Mouse (Mus musculus): ENCODE measurements around the gene Dnaja4. TPM values are rescaled to one million over a fixed set of nuclear protein-coding genes. Genes with fewer than 3 reads are reported as not detected.
A peak's percentile ranks its signal among the peaks of the same experiment; 100 is the strongest.

The Dnaja4 gene
- polyA plus RNA-seq, 1 experiment = 18.2 TPM

- no peak for DNase-seq
- peaks cover 10% of the 10 kb centered on the region for H3K4me1 ChIP-seq (ENCODE audit: control insufficient read depth, insufficient read depth, low read length)
- 3% methylated on average over 27 of the region's 27 CpGs for WGBS
- TF ChIP-seq POLR2A (IDR thresholded peaks at IDR 0.05; ENCODE audit: borderline replicate concordance, extremely low read depth, low read depth, low read length) (no peak), CTCF (IDR thresholded peaks at IDR 0.05; ENCODE audit: insufficient read depth, low read length) (no peak)
- peak overlapping the region; percentile 91 for H3K4me3 ChIP-seq (replicated peaks; ENCODE audit: extremely low read depth, low read depth, low read length)
Measured at GRCm38 (mm10) chr9:54699087-54699344, 343 bp downstream of the Dnaja4 start.

GRCm38 (mm10) chr9:54699345-54700173, 886 bp downstream of the Dnaja4 start:
- H3K4me1 ChIP-seq (ENCODE audit: control insufficient read depth, insufficient read depth, low read length) = peaks cover 10% of the 10 kb centered on the region
- H3K4me3 ChIP-seq (replicated peaks; ENCODE audit: extremely low read depth, low read depth, low read length) = peak overlapping the region; percentile 91
- no peak for TF ChIP-seq CTCF (IDR thresholded peaks at IDR 0.05; ENCODE audit: insufficient read depth, low read length)
- peak; percentile 71 for TF ChIP-seq POLR2A (IDR thresholded peaks at IDR 0.05; ENCODE audit: borderline replicate concordance, extremely low read depth, low read depth, low read length)
- DNase-seq = peak; percentile 83
- WGBS = under 1% methylated on average over 92 of the region's 92 CpGs

GRCm38 (mm10) chr9:54700174-54700475, 1.5 kb downstream of the Dnaja4 start:
- DNase-seq = no peak
- TF ChIP-seq CTCF (IDR thresholded peaks at IDR 0.05; ENCODE audit: insufficient read depth, low read length) (no peak), POLR2A (IDR thresholded peaks at IDR 0.05; ENCODE audit: borderline replicate concordance, extremely low read depth, low read depth, low read length) (no peak)

GRCm38 (mm10) chr9:54700746-54701145, 2.1 kb downstream of the Dnaja4 start:
- H3K4me3 ChIP-seq (replicated peaks; ENCODE audit: extremely low read depth, low read depth, low read length) = peak overlapping the region; percentile 31
- TF ChIP-seq POLR2A (IDR thresholded peaks at IDR 0.05; ENCODE audit: borderline replicate concordance, extremely low read depth, low read depth, low read length) = no peak
- no peak for TF ChIP-seq CTCF (IDR thresholded peaks at IDR 0.05; ENCODE audit: insufficient read depth, low read length)
- peaks cover 10% of the 10 kb centered on the region for H3K4me1 ChIP-seq (ENCODE audit: control insufficient read depth, insufficient read depth, low read length)
- 75% methylated on average over 7 of the region's 7 CpGs for WGBS
- no peak for DNase-seq

More at GRCm38 (mm10) chr9:54700174-54700475, 1.5 kb downstream of the Dnaja4 start:
- Histone ChIP-seq H3K4me3 (replicated peaks; ENCODE audit: extremely low read depth, low read depth, low read length) (peak overlapping the region; percentile 91), H3K4me1 (ENCODE audit: control insufficient read depth, insufficient read depth, low read length) (peaks cover 10% of the 10 kb centered on the region)
- WGBS = 9% methylated on average over 9 of the region's 9 CpGs

GRCm38 (mm10) chr9:54702581-54702980, 3.9 kb downstream of the Dnaja4 start:
- H3K4me3 ChIP-seq (replicated peaks; ENCODE audit: extremely low read depth, low read depth, low read length) = no peak overlapping the region
- TF ChIP-seq POLR2A (IDR thresholded peaks at IDR 0.05; ENCODE audit: borderline replicate concordance, extremely low read depth, low read depth, low read length) = no peak
- no peak for TF ChIP-seq CTCF (IDR thresholded peaks at IDR 0.05; ENCODE audit: insufficient read depth, low read length)

GRCm38 (mm10) chr9:54704361-54704760, 5.7 kb downstream of the Dnaja4 start:
- Histone ChIP-seq H3K4me3 (replicated peaks; ENCODE audit: extremely low read depth, low read depth, low read length) (no peak overlapping the region), H3K4me1 (ENCODE audit: control insufficient read depth, insufficient read depth, low read length) (peaks cover 10% of the 10 kb centered on the region)
- TF ChIP-seq CTCF (IDR thresholded peaks at IDR 0.05; ENCODE audit: insufficient read depth, low read length) = no peak
- TF ChIP-seq POLR2A (IDR thresholded peaks at IDR 0.05; ENCODE audit: borderline replicate concordance, extremely low read depth, low read depth, low read length) = no peak
- DNase-seq = no peak
- 58% methylated on average over 5 of the region's 5 CpGs for WGBS

More at GRCm38 (mm10) chr9:54702581-54702980, 3.9 kb downstream of the Dnaja4 start:
- no peak for DNase-seq
- peaks cover 10% of the 10 kb centered on the region for H3K4me1 ChIP-seq (ENCODE audit: control insufficient read depth, insufficient read depth, low read length)
- 57% methylated on average over 2 of the region's 2 CpGs for WGBS

- WGBS = 37% methylated on average over 1 of the region's 1 CpGs
- TF ChIP-seq CTCF (IDR thresholded peaks at IDR 0.05; ENCODE audit: insufficient read depth, low read length) (no peak), POLR2A (IDR thresholded peaks at IDR 0.05; ENCODE audit: borderline replicate concordance, extremely low read depth, low read depth, low read length) (no peak)
- peaks cover 7% of the 10 kb centered on the region; the same call in 1 of the 2 replicates for H3K4me1 ChIP-seq (ENCODE audit: control insufficient read depth, insufficient read depth, low read length)
- DNase-seq = no peak
- H3K4me3 ChIP-seq (replicated peaks; ENCODE audit: extremely low read depth, low read depth, low read length) = no peak overlapping the region
Measured at GRCm38 (mm10) chr9:54705561-54705960, 6.9 kb downstream of the Dnaja4 start.

GRCm38 (mm10) chr9:54707288-54707999, 8.8 kb downstream of the Dnaja4 start:
- WGBS = 68% methylated on average over 8 of the region's 8 CpGs
- DNase-seq = no peak
- Histone ChIP-seq H3K4me1 (ENCODE audit: control insufficient read depth, insufficient read depth, low read length) (peaks cover 4% of the 10 kb centered on the region; the same call in 1 of the 2 replicates), H3K4me3 (replicated peaks; ENCODE audit: extremely low read depth, low read depth, low read length) (no peak overlapping the region)
- no peak for TF ChIP-seq POLR2A (IDR thresholded peaks at IDR 0.05; ENCODE audit: borderline replicate concordance, extremely low read depth, low read depth, low read length)
- no peak for TF ChIP-seq CTCF (IDR thresholded peaks at IDR 0.05; ENCODE audit: insufficient read depth, low read length)

- TF ChIP-seq POLR2A (IDR thresholded peaks at IDR 0.05; ENCODE audit: borderline replicate concordance, extremely low read depth, low read depth, low read length) (no peak), CTCF (IDR thresholded peaks at IDR 0.05; ENCODE audit: insufficient read depth, low read length) (no peak)
- 75% methylated on average over 5 of the region's 5 CpGs for WGBS
- no peaks in the 10 kb centered on the region; the same call in 1 of the 2 replicates for H3K4me1 ChIP-seq (ENCODE audit: control insufficient read depth, insufficient read depth, low read length)
- no peak overlapping the region for H3K4me3 ChIP-seq (replicated peaks; ENCODE audit: extremely low read depth, low read depth, low read length)
- DNase-seq = no peak
Measured at GRCm38 (mm10) chr9:54708085-54708484, 9.4 kb downstream of the Dnaja4 start.
